Mouse (Mus musculus): ENCODE data around the gene Coro1b.

The Coro1b gene

DNA sequence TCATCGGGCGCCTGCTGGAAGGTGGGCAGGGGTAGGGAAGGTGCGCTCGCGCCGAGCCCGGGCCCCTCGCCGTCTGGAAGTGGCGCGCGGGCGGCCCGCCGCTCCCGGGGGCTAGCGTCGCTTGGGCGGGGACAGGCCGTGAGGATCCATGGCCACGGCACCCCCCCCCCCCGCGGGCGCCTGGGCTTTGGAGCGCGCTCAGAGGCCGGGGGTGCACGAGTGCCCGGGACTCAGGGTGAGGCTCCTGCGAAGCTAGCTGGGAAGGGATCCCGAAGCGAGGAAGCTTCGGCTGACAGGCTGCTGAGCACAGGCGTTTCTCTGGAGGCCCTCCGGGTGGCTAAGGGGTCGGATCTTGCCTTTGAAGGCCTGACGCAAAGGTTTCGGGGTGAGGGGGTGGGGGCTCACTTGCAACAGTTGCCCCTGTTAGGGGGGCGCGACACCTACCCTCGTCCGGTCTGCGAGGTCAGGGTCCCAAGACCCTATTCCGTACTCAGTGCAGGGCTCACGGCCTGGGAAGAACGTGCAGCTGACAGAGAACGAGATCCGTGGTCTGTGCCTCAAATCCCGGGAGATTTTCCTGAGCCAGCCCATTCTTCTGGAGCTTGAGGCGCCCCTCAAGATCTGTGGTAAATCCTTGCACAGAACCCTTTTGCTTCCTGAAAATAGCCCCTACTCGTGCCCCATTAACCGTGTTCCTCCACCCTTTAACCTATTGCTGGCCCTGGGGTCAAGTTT lies 44.0 kb downstream of the Coro1b start:
- DNase-seq: no peak

- DNase-seq: peak; percentile 60
Observed at GRCm38 (mm10) chr19:4193129-4193528, 44.7 kb downstream of the Coro1b start.

GRCm38 (mm10) chr19:4194021-4194724 lies 45.8 kb downstream of the Coro1b start:
- DNase-seq: peak; percentile 52

GRCm38 (mm10) chr19:4194776-4195650 lies 46.6 kb downstream of the Coro1b start:
- peak; percentile 89 for DNase-seq

- peak; percentile 39 for DNase-seq
Observed at GRCm38 (mm10) chr19:4196048-4196447, 47.6 kb downstream of the Coro1b start.

DNA sequence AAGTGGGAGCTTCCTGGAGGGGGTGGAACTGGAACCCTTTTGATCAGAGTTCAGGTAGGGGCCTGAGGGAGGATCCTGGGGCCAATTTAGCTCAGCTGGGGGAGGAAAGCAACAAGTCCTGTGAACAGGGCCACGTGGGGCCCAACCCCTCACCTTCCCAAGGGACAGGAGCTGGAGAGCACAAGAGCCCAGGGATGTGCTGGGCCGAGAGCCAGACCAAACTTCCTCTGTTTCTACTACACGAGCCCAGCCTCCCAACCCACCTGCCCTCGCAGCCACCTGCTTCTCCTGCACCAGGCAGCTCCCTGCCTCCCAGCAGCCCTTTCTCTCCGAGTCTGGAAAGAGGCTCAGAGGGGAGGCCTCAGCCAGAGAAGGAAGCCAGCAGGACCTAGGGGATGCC lies 48.1 kb downstream of the Coro1b start:
- DNase-seq: peak; percentile 57

- no peak for DNase-seq
Observed at GRCm38 (mm10) chr19:4197180-4197579, 48.8 kb downstream of the Coro1b start.

DNA sequence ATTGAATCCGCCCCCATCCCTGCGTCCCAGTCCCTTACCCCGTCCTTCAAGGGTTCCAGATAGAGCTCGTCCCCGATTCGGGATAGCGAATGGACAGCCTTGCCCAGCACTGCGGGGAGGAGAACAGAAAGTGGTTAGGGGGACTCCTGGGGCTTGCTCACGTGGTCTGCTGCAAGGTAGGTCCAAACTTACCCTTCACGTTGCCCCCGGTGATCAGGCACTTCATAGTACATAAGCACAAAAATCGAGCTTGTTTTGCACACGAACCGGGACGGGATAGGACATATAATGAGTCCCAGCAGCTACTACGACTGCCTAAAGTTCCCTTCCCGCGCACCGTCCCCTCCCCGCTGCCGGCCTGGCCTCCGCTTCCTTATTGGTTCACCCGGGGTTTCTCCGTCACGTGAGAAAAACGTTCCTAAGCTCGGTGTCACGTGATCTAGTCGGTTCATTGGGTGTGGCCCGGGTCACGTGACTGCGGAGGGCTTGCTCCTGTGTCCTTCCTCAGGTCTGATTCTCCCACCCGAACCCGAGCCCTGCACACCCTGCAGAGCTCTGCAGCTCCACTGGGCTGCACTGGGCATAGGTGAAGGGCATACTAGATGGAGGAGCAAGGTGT lies 53.0 kb downstream of the Coro1b start, which contains the start of gene Rad9a:
Gene Rad9a, minus strand, starts transcription at position 372 of the 619 bp plus-strand sequence.
- DNase-seq: peak; percentile 97

DNA sequence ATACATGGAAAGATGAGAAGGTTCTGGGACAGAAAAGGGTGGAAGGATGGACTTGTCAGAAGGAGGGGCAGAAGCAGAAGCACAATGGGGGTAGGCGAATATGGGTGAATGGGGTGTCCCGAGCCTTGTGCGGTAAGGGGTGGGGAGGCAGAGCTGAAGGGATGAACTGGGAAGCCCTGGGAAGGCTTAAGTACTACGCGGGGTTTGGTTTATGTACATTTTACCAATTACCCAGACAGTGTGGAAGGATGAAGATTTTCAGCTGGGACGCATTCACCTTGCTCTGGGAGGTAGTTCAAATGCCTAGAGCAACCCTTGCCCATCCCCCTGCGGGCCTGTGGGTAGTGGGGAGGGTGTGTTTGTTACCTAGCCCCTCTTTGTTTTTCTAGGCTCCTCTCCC lies 53.7 kb downstream of the Coro1b start:
- no peak for DNase-seq

GRCm38 (mm10) chr19:4203148-4203547 lies 54.7 kb downstream of the Coro1b start:
- DNase-seq: no peak
